Mouse (Mus musculus) midbrain, embryonic 13.5 days (tissue): ENCODE measurements around the gene Nupl1. TPM values are rescaled to one million over a fixed set of nuclear protein-coding genes. Genes with fewer than 3 reads are reported as not detected.

Experiments
- ATAC-seq: fragments of 200-750 bp; cut with Nextera tagmentation; 2 replicates; pipeline ENCODE4 v1.8.0; 2017; ENCODE audit warnings: mild to moderate bottlenecking, moderate TSS enrichment, moderate library complexity
- H3K27ac ChIP-seq: fragments of 300-500 bp; sonication (generic); 2 replicates; pipeline ENCODE4 v1.5.1; 2015; ENCODE audit warnings: inconsistent platforms, mild to moderate bottlenecking, moderate library complexity
- H3K27me3 ChIP-seq: fragments of 300-500 bp; sonication (generic); 2 replicates; pipeline ENCODE4 v1.6.1; 2015; ENCODE audit warnings: mild to moderate bottlenecking, inconsistent platforms
- H3K36me3 ChIP-seq: fragments of 300-500 bp; sonication (generic); 2 replicates; pipeline ENCODE4 v1.6.1; 2015; ENCODE audit warnings: mild to moderate bottlenecking, inconsistent platforms
- H3K4me1 ChIP-seq: fragments of 300-500 bp; sonication (generic); replicated peaks from 2 replicates; pipeline ENCODE4 v1.6.1; 2015; ENCODE audit warnings: inconsistent platforms
- H3K4me2 ChIP-seq: fragments of 300-500 bp; sonication (generic); replicated peaks from 2 replicates; pipeline ENCODE4 v1.6.1; 2015; ENCODE audit warnings: moderate library complexity, mild to moderate bottlenecking, inconsistent platforms
- H3K4me3 ChIP-seq: fragments of 300-500 bp; sonication (generic); replicated peaks from 2 replicates; pipeline ENCODE4 v1.5.1; 2015; ENCODE audit warnings: mild to moderate bottlenecking, inconsistent platforms
- H3K9ac ChIP-seq: fragments of 300-500 bp; sonication (generic); replicated peaks from 2 replicates; pipeline ENCODE4 v1.6.1; 2015; ENCODE audit warnings: mild to moderate bottlenecking, inconsistent platforms
- H3K9me3 ChIP-seq: fragments of 300-500 bp; sonication (generic); 2 replicates; pipeline ENCODE4 v1.6.1; 2016; ENCODE audit warnings: mild to moderate bottlenecking, inconsistent platforms
- WGBS: fragments of 180-500 bp; shearing (Covaris S2); methylation state at CpG from one replicate; pipeline ENCODE4 v1.1.7; 2015; 5-methylcytosine and 5-hydroxymethylcytosine counted together
- polyA plus RNA-seq: library from polyadenylated mRNA; unstranded; fragments of >200 nt; fragmentation: Nextera tagmentation; extraction: Ambion mirVana; gene quantifications from 2 replicates; pipeline ENCODE4 v1.2.1, GENCODE M21; 2015

The Nupl1 gene
- polyA plus RNA-seq, 1 experiment from 2014 or later: 0.05 TPM

GRCm38 (mm10) chr14:60216125-60216524, 35.1 kb downstream of the Nupl1 start:
- no peaks in the 10 kb centered on the region for H3K9me3 ChIP-seq
- H3K4me2 ChIP-seq: no peak overlapping the region
- peaks cover 28% of the 10 kb centered on the region for H3K36me3 ChIP-seq
- H3K4me1 ChIP-seq: no peaks in the 10 kb centered on the region
- no peak overlapping the region for H3K4me3 ChIP-seq
- H3K9ac ChIP-seq: no peak overlapping the region
- WGBS: 92% methylated on average over 1 of the region's 1 CpGs
- H3K27ac ChIP-seq: no peak overlapping the region
- no peak for ATAC-seq
- H3K27me3 ChIP-seq: no peaks in the 10 kb centered on the region

- 98% methylated on average over 3 of the region's 3 CpGs for WGBS
- no peak for ATAC-seq
These were observed 36.2 kb downstream of the Nupl1 start for GRCm38 (mm10) chr14:60215000-60215399.

GRCm38 (mm10) chr14:60214040-60214439, 37.2 kb downstream of the Nupl1 start:
- H3K4me2 ChIP-seq: no peak overlapping the region
- H3K4me1 ChIP-seq: no peaks in the 10 kb centered on the region
- ATAC-seq: no peak
- H3K9me3 ChIP-seq: no peaks in the 10 kb centered on the region
- 93% methylated on average over 1 of the region's 1 CpGs for WGBS
- no peak overlapping the region for H3K27ac ChIP-seq
- H3K4me3 ChIP-seq: no peak overlapping the region
- no peaks in the 10 kb centered on the region for H3K27me3 ChIP-seq
- H3K36me3 ChIP-seq: peaks cover 18% of the 10 kb centered on the region
- H3K9ac ChIP-seq: no peak overlapping the region

More at GRCm38 (mm10) chr14:60215000-60215399, 36.2 kb downstream of the Nupl1 start:
- Histone ChIP-seq H3K4me2 (no peak overlapping the region), H3K9ac (no peak overlapping the region), H3K9me3 (no peaks in the 10 kb centered on the region), H3K4me3 (no peak overlapping the region), H3K27ac (no peak overlapping the region), H3K36me3 (peaks cover 24% of the 10 kb centered on the region), H3K27me3 (no peaks in the 10 kb centered on the region), H3K4me1 (no peaks in the 10 kb centered on the region)

- Histone ChIP-seq H3K9ac (no peak overlapping the region), H3K27me3 (no peaks in the 10 kb centered on the region), H3K36me3 (no peaks in the 10 kb centered on the region), H3K4me2 (no peak overlapping the region), H3K4me3 (no peak overlapping the region), H3K27ac (no peak overlapping the region), H3K9me3 (no peaks in the 10 kb centered on the region), H3K4me1 (no peaks in the 10 kb centered on the region)
- 92% methylated on average over 7 of the region's 7 CpGs for WGBS
- ATAC-seq: no peak
These were observed 42.1 kb downstream of the Nupl1 start for GRCm38 (mm10) chr14:60209166-60209565.

GRCm38 (mm10) chr14:60204993-60205392, 46.2 kb downstream of the Nupl1 start:
- Histone ChIP-seq H3K36me3 (no peaks in the 10 kb centered on the region), H3K27ac (no peak overlapping the region), H3K4me3 (no peak overlapping the region), H3K4me2 (no peak overlapping the region), H3K27me3 (no peaks in the 10 kb centered on the region), H3K4me1 (no peaks in the 10 kb centered on the region), H3K9ac (no peak overlapping the region), H3K9me3 (no peaks in the 10 kb centered on the region)
- ATAC-seq: no peak
- WGBS: 96% methylated on average over 6 of the region's 6 CpGs

- no peak for ATAC-seq
- Histone ChIP-seq H3K27ac (no peak within 1 kb of the TSS), H3K4me3 (no peak within 1 kb of the TSS), H3K36me3 (no peaks in the 10 kb centered on the region), H3K9me3 (no peaks in the 10 kb centered on the region), H3K27me3 (no peaks in the 10 kb centered on the region), H3K9ac (no peak within 1 kb of the TSS), H3K4me2 (no peak within 1 kb of the TSS), H3K4me1 (no peaks in the 10 kb centered on the region)
- WGBS: 85% methylated on average over 7 of the region's 7 CpGs
These were observed 54.3 kb downstream of the Nupl1 start, which contains the start of gene Atp8a2 for GRCm38 (mm10) chr14:60196884-60197283. TSS of gene Atp8a2 (minus strand) at chr14:60197179.

- Histone ChIP-seq H3K27ac (no peak overlapping the region), H3K9ac (no peak overlapping the region), H3K9me3 (no peaks in the 10 kb centered on the region), H3K4me2 (no peak overlapping the region), H3K4me1 (no peaks in the 10 kb centered on the region), H3K4me3 (no peak overlapping the region), H3K36me3 (no peaks in the 10 kb centered on the region), H3K27me3 (no peaks in the 10 kb centered on the region)
- 89% methylated on average over 5 of the region's 5 CpGs for WGBS
- ATAC-seq: no peak
These were observed 55.2 kb downstream of the Nupl1 start for GRCm38 (mm10) chr14:60195999-60196398.

GRCm38 (mm10) chr14:60194606-60195005, 56.6 kb downstream of the Nupl1 start:
- no peak overlapping the region for H3K9ac ChIP-seq
- WGBS: 92% methylated on average over 1 of the region's 1 CpGs
- H3K9me3 ChIP-seq: no peaks in the 10 kb centered on the region
- H3K4me1 ChIP-seq: no peaks in the 10 kb centered on the region
- no peak overlapping the region for H3K27ac ChIP-seq
- ATAC-seq: no peak
- H3K4me2 ChIP-seq: no peak overlapping the region
- no peaks in the 10 kb centered on the region for H3K27me3 ChIP-seq
- H3K36me3 ChIP-seq: no peaks in the 10 kb centered on the region
- H3K4me3 ChIP-seq: no peak overlapping the region

GRCm38 (mm10) chr14:60189771-60190170, 61.5 kb downstream of the Nupl1 start:
- no peaks in the 10 kb centered on the region for H3K36me3 ChIP-seq
- no peaks in the 10 kb centered on the region for H3K4me1 ChIP-seq
- H3K4me2 ChIP-seq: no peak overlapping the region
- no peak overlapping the region for H3K27ac ChIP-seq
- H3K9me3 ChIP-seq: no peaks in the 10 kb centered on the region
- WGBS: 72% methylated on average over 5 of the region's 5 CpGs
- no peak overlapping the region for H3K9ac ChIP-seq
- no peaks in the 10 kb centered on the region for H3K27me3 ChIP-seq
- H3K4me3 ChIP-seq: no peak overlapping the region
- no peak for ATAC-seq

GRCm38 (mm10) chr14:60188201-60188825, 62.9 kb downstream of the Nupl1 start:
- Histone ChIP-seq H3K27ac (no peak overlapping the region), H3K4me1 (no peaks in the 10 kb centered on the region), H3K27me3 (no peaks in the 10 kb centered on the region), H3K4me3 (no peak overlapping the region), H3K36me3 (no peaks in the 10 kb centered on the region), H3K4me2 (no peak overlapping the region), H3K9ac (no peak overlapping the region), H3K9me3 (no peaks in the 10 kb centered on the region)
- no peak for ATAC-seq
- WGBS: 92% methylated on average over 5 of the region's 5 CpGs

GRCm38 (mm10) chr14:60181306-60181705, 69.9 kb downstream of the Nupl1 start:
- ATAC-seq: no peak
- Histone ChIP-seq H3K9me3 (no peaks in the 10 kb centered on the region), H3K36me3 (no peaks in the 10 kb centered on the region), H3K4me3 (no peak overlapping the region), H3K27me3 (peaks cover 12% of the 10 kb centered on the region; the same call in 1 of the 2 replicates), H3K4me2 (no peak overlapping the region), H3K9ac (no peak overlapping the region), H3K4me1 (peaks cover 16% of the 10 kb centered on the region), H3K27ac (no peak overlapping the region)
- whole genome bisulfite sequencing: 91% methylated on average over 2 of the region's 2 CpGs

- Histone ChIP-seq H3K4me1 (peaks cover 16% of the 10 kb centered on the region), H3K36me3 (no peaks in the 10 kb centered on the region), H3K4me3 (peak overlapping the region; percentile 75), H3K9ac (no peak overlapping the region; the same call in 1 of the 2 replicates), H3K27ac (no peak overlapping the region), H3K27me3 (peaks cover 34% of the 10 kb centered on the region), H3K9me3 (no peaks in the 10 kb centered on the region), H3K4me2 (peak overlapping the region; percentile 89)
- WGBS: 49% methylated on average over 2 of the region's 2 CpGs
- no peak for ATAC-seq
These were observed 72.7 kb downstream of the Nupl1 start for GRCm38 (mm10) chr14:60178571-60178955.
